Mouse (Mus musculus): Measurements from ENCODE around the gene Ttyh2. TPM values are rescaled to one million over a fixed set of nuclear protein-coding genes. Genes with fewer than 3 reads are reported as not detected.

Gene Ttyh2
- total RNA-seq (2021): 10 to 100 TPM; 27.3 to 28.7 TPM
- long read RNA-seq, transcript Ttyh2-201 (14 exons, 3,486 nt): major isoform, 5 of 31 reads
- long read RNA-seq, partial matches to known transcripts: 23 of 31 reads
- long read RNA-seq, other reads (novel, unspliced or antisense): 3 of 31 reads

GRCm38 (mm10) chr11:114675341-114675825, at the start of gene Ttyh2:
Gene Ttyh2 (plus strand): TSS chr11:114675431.
- peak; percentile 54 to 75 for DNase-seq (ENCODE audit: low spot score in 2 of 2)

- DNase-seq (ENCODE audit: low spot score in 2 of 2): no peak
Observed at GRCm38 (mm10) chr11:114626071-114626690, 49.0 kb upstream of the Ttyh2 start.

GRCm38 (mm10) chr11:114627036-114627435, 48.2 kb upstream of the Ttyh2 start:
- no peak for DNase-seq (ENCODE audit: low spot score in 2 of 2)

GRCm38 (mm10) chr11:114628032-114628431, 47.2 kb upstream of the Ttyh2 start:
- DNase-seq (ENCODE audit: low spot score in 2 of 2): no peak

- no peak for DNase-seq (ENCODE audit: low spot score in 2 of 2)
Observed at GRCm38 (mm10) chr11:114630044-114630443, 45.2 kb upstream of the Ttyh2 start.

GRCm38 (mm10) chr11:114632266-114632665, 43.0 kb upstream of the Ttyh2 start:
- no peak for DNase-seq (ENCODE audit: low spot score in 2 of 2)

GRCm38 (mm10) chr11:114636292-114636691, 38.9 kb upstream of the Ttyh2 start:
- DNase-seq (ENCODE audit: low spot score in 2 of 2): peak; percentile 94 to 95

- DNase-seq (ENCODE audit: low spot score in 2 of 2): no peak
Observed at GRCm38 (mm10) chr11:114636727-114637505, 38.3 kb upstream of the Ttyh2 start.

GRCm38 (mm10) chr11:114638647-114639290, 36.5 kb upstream of the Ttyh2 start:
- DNase-seq (ENCODE audit: low spot score in 2 of 2): no peak

GRCm38 (mm10) chr11:114639681-114640103, 35.5 kb upstream of the Ttyh2 start:
- peak in 1 of 2 experiments; percentile 40 for DNase-seq (ENCODE audit: low spot score in 2 of 2)

GRCm38 (mm10) chr11:114640658-114641057, 34.6 kb upstream of the Ttyh2 start:
- no peak for DNase-seq (ENCODE audit: low spot score in 2 of 2)

- no peak for DNase-seq (ENCODE audit: low spot score in 2 of 2)
Observed at GRCm38 (mm10) chr11:114641136-114641535, 34.1 kb upstream of the Ttyh2 start.

GRCm38 (mm10) chr11:114642184-114642583, 33.0 kb upstream of the Ttyh2 start:
- DNase-seq (ENCODE audit: low spot score in 2 of 2): no peak

GRCm38 (mm10) chr11:114642926-114643325, 32.3 kb upstream of the Ttyh2 start:
- no peak for DNase-seq (ENCODE audit: low spot score in 2 of 2)

GRCm38 (mm10) chr11:114644122-114644521, 31.1 kb upstream of the Ttyh2 start:
- no peak for DNase-seq (ENCODE audit: low spot score in 2 of 2)

GRCm38 (mm10) chr11:114649510-114649909, 25.7 kb upstream of the Ttyh2 start:
- no peak for DNase-seq (ENCODE audit: low spot score in 2 of 2)

GRCm38 (mm10) chr11:114652531-114652930, 22.7 kb upstream of the Ttyh2 start:
- DNase-seq (ENCODE audit: low spot score in 2 of 2): no peak

GRCm38 (mm10) chr11:114653664-114654063, 21.6 kb upstream of the Ttyh2 start:
- DNase-seq (ENCODE audit: low spot score in 2 of 2): no peak

- no peak for DNase-seq (ENCODE audit: low spot score in 2 of 2)
Observed at GRCm38 (mm10) chr11:114654552-114654951, 20.7 kb upstream of the Ttyh2 start.

- no peak for DNase-seq (ENCODE audit: low spot score in 2 of 2)
Observed at GRCm38 (mm10) chr11:114655350-114656008, 19.8 kb upstream of the Ttyh2 start.

- no peak for DNase-seq (ENCODE audit: low spot score in 2 of 2)
Observed at GRCm38 (mm10) chr11:114656994-114657644, 18.1 kb upstream of the Ttyh2 start.

Measured in layer of hippocampus, postnatal 10 days (tissue).